Mouse (Mus musculus): ENCODE data around the gene Spata13. TPM values are rescaled to one million over a fixed set of nuclear protein-coding genes. Genes with fewer than 3 reads are reported as not detected.

The Spata13 gene
- total RNA-seq, 2 experiments from 2014 or later: 23.2 to 31.1 TPM

DNA sequence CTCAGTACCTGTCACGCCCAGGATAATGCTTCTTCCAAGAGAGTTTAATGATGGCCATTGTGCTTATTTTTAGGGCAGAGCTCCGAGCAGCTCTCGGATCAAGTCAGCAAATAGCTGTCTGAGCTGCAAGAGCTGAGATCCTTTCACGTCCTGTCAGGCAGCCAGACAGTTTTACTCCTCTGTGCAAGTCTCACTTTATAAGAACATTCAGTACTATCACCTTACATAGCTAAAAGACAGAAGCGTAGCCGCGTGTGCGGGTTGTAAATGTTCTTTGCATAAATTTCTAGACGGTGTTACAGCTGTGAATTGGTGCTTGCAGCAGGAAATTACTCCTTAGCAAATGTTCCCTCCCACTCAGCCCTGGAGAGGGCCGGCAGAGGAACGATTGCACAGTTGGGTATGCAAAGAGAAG, 59.3 kb downstream of the Spata13 start:
- H3K4me3 ChIP-seq: no peak overlapping the region; the same call in 1 of the 2 replicates
- peak overlapping the region; percentile 53 for H3K27ac ChIP-seq
- DNase-seq (ENCODE audit: low spot score in 2 of 2): no peak
- no peak for TF ChIP-seq CTCF (conservative IDR thresholded peaks at IDR 0.05)

DNA sequence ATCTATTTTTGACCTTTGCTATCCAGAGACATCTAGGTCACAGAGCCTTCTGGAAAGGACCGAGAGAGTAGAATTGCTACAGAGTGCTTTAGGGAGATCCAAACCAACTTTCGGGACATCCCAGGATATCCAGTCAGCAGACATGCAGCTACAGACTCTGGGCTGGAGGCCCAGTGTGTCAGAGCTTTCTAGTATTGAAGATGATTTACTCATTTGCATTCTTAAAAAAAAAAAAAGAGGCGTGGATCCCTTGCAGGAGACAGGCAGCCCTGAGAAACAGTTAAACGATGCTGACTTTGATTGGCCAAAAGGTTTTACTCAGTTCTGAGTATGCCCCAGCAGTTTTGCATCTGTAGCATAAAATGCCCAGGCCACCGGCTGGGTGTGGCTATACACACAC, 59.9 kb downstream of the Spata13 start:
- TF ChIP-seq CTCF (conservative IDR thresholded peaks at IDR 0.05): no peak
- H3K27ac ChIP-seq: no peak overlapping the region
- DNase-seq (ENCODE audit: low spot score in 2 of 2): no peak
- H3K4me3 ChIP-seq: no peak overlapping the region

DNA sequence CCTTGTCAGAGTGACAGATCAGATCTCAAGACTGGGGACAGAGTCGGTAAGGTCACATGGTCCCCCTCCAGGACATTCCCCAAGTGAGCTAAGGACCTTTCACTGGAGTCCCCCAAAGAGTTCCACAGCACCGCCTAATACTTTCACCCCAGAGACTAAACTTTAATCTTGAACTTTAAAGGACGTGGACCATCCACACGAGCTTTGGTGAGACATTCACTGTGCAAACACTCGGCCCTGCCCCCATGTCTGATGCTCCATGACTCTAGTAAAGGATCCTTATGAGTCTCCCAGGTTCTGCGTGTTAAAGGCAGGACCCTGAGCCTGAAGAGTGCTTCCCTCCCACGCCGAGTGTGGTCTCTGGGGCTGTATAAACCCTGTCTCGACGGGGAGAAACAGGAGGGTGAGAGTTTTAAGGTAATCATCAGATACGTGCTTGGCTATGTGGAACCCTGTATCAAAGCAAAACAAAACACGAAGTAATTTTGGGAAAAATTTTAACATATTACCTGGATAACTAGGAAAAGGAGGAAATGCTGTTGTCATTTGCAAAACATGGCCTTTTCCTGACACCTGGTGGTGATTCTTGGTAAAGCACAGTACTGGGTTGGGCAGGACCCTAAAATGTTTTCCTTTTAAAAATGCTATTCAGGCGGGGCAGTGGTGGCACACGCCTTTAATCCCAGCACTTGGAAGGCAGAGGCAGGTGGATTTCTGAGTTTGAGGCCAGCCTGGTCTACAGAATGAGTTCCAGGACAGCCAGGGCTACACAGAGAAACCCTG, 60.6 kb downstream of the Spata13 start:
- peak; percentile 87 for TF ChIP-seq CTCF (conservative IDR thresholded peaks at IDR 0.05)
- DNase-seq (ENCODE audit: low spot score in 2 of 2): peak; percentile 42 to 85
- no peak overlapping the region for H3K4me3 ChIP-seq
- 0 out of 2 replicates have a peak overlapping the region, but pooled peaks have one; percentile 16 for H3K27ac ChIP-seq

DNA sequence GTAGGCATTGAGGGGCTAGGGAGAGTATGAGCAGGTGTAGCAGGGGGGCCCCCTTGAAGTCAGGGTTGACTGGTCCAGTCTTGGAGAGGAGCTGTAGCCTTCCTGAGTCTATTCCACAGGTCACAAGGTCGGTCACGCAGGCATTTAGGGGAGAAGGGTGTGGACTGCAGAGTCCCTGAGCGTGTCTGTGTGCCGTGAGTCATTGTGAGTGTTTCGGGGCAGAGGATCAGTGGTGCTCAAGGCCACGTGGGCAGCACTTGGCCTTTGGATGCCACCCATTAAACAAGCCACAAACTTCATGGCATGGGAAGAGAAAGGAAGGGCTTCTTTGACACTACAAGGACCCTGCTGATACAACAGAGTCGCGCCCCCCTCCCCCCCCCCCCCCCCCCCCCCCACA, 63.5 kb downstream of the Spata13 start:
- DNase-seq (ENCODE audit: low spot score in 2 of 2): no peak
- no peak for TF ChIP-seq CTCF (conservative IDR thresholded peaks at IDR 0.05)
- H3K27ac ChIP-seq: no peak overlapping the region
- no peak overlapping the region for H3K4me3 ChIP-seq

DNA sequence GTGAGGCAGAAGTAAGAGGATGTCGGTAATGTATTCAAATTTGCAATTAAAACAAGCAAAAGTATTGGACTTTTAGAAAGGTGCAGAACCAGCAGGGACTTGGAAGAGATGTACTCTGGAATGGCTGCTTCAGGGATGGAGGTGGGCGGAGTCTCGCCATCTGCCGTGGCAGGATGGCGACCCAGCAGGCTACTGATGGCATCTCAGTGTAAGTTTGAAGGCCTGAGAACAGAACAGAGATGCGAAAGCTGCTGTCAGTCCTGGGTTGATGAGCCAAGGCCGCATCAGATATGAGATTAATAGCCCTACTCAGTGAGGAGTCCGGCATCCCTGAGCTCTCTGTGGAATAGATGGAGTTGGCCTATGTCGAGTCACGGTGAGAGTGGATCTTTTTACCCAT, 65.2 kb downstream of the Spata13 start:
- no peak for TF ChIP-seq CTCF (conservative IDR thresholded peaks at IDR 0.05)
- DNase-seq (ENCODE audit: low spot score in 2 of 2): peak in 1 of 2 experiments; percentile 45
- peak overlapping the region; percentile 36 for H3K27ac ChIP-seq
- no peak overlapping the region for H3K4me3 ChIP-seq

DNA sequence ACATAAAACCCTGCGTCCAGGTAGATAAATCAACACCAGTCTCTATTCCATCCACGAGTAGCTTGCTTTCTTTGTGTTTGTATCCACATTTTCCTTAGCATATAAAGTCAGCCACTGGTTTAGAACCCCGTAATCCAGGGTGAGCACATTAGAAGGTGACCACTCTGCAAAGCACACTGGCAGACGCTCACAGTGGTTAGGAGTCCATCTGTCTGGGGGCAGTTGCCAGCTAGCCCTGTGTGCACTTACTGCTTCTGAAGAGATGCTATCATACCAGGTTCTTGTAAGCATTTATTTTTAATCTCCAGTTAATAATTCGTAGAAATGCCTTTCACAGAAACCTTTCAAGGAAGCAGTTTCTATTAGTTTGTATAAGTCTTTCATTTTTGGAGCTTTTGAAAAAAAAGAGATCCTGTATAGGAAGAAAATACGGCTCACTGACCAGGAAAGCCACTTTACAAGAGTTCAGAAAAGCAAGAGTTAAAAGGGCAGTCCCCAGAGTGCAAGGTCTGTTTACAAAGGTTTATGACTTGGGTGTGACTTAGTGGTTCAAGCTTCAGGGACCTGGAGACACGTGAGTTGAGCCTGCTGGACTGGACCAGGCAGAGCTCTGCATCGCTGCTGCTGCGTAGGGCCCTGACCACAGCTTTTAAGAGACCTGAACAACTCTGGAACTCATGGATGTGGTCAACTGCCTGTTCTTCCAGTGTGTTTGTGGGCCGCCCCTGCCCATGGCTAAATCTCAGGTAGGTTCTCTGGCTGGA, 68.8 kb downstream of the Spata13 start:
- Histone ChIP-seq H3K4me3 (no peak overlapping the region), H3K27ac (no peak overlapping the region)
- no peak for DNase-seq (ENCODE audit: low spot score in 2 of 2)
- no peak for TF ChIP-seq CTCF (conservative IDR thresholded peaks at IDR 0.05)

DNA sequence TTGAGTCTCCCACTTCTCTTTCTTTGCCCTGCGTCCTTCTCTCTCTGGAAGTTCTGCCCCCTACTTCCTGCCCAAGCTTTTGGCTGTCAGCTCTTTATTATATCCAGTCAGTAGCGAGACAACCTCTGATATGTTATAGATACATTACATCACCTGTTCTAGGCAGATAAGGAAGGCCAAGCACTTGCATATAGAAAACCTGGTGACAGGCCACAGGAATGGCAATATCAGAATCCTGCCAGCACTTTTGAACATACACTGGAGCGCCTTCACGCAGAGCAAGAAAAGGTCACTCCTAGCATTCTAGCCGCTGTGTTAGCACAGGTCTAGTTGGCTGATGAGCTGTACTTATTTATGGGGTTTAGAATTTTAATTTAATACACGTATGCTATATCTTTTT, 70.7 kb downstream of the Spata13 start:
- Histone ChIP-seq H3K27ac (peak overlapping the region; percentile 53), H3K4me3 (no peak overlapping the region)
- no peak for DNase-seq (ENCODE audit: low spot score in 2 of 2)
- TF ChIP-seq CTCF (conservative IDR thresholded peaks at IDR 0.05): no peak

DNA sequence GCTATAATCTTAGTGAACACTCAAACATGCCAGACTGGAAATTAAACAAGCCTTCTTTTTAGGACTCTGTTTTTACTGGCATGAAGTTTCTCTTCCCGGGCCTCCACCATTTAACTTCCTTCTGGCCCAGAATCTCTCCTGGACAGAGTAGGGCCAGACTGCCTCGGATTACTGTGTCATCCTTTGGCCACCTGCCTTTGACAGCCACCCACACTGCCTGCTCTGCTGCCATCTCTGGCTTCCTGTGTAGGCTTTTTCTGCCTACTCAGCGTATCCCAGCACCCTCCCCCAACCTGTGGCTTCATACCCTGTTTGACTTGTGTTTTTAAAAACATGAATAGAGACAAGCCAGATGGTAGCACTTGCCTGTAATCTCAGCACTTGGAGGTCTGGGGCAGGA, 71.2 kb downstream of the Spata13 start:
- DNase-seq (ENCODE audit: low spot score in 2 of 2): peak; percentile 65
- no peak for TF ChIP-seq CTCF (conservative IDR thresholded peaks at IDR 0.05)
- Histone ChIP-seq H3K27ac (peak overlapping the region; percentile 60), H3K4me3 (no peak overlapping the region)

DNA sequence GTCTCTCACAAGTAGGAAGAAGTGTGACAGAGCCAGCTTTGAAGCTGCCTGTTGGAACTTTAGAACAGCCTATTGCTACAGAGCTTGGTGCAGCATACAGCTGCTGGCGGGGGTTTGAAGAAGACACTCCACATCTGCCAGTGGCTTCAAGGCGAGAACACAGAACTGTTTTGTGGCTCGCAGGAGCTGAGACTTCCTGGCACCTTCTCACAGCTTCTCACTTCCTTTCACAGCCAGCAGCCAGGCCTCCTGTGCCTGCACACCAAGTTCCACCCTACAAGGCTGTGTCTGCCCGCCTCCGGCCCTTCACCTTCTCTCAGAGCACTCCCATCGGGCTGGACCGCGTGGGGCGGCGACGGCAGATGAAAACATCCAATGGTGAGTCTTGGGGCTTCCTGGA, 75.4 kb downstream of the Spata13 start:
- Histone ChIP-seq H3K4me3 (no peak overlapping the region), H3K27ac (no peak overlapping the region)
- DNase-seq (ENCODE audit: low spot score in 2 of 2): no peak
- TF ChIP-seq CTCF (conservative IDR thresholded peaks at IDR 0.05): no peak

DNA sequence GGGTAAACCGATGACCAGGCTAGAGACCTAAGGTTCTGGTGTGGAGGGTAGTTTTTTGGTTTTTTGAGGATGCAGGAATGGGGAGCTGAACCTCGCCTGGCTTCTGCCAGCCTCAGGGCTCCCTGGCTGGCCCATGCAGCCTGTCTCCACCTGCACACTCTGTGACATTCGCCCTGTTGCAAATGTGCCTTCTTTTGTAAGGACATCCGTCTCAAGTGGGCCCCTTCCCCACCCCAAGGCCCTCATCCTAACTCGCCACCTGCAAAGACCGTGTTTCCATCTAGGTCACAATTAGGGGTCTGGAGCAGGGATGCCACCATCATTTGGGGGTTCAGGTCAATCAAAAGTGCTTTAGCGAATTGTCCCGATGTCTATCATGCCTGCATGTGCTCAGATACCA, 75.9 kb downstream of the Spata13 start:
- Histone ChIP-seq H3K4me3 (no peak overlapping the region), H3K27ac (no peak overlapping the region)
- TF ChIP-seq CTCF (conservative IDR thresholded peaks at IDR 0.05): no peak
- no peak for DNase-seq (ENCODE audit: low spot score in 2 of 2)

DNA sequence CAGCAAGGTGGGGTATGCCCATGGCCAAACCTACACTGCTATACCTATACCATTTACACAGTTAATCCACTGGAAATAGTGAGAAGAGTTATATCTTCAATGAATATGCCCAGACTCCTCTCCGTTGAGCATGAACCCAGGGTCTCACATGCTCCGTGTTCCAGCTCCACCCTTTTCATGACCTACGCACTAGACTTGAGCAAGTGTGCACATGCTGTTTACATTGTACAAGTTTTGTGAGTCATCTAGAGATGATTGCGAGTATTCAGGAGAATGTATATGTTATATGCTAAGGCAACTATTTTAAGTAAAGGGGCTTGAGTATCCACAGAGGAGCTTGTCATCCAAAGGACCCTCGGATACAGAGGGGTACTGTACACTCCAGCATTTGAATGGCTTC, 77.4 kb downstream of the Spata13 start:
- no peak for TF ChIP-seq CTCF (conservative IDR thresholded peaks at IDR 0.05)
- DNase-seq (ENCODE audit: low spot score in 2 of 2): no peak
- no peak overlapping the region for H3K4me3 ChIP-seq
- no peak overlapping the region for H3K27ac ChIP-seq

DNA sequence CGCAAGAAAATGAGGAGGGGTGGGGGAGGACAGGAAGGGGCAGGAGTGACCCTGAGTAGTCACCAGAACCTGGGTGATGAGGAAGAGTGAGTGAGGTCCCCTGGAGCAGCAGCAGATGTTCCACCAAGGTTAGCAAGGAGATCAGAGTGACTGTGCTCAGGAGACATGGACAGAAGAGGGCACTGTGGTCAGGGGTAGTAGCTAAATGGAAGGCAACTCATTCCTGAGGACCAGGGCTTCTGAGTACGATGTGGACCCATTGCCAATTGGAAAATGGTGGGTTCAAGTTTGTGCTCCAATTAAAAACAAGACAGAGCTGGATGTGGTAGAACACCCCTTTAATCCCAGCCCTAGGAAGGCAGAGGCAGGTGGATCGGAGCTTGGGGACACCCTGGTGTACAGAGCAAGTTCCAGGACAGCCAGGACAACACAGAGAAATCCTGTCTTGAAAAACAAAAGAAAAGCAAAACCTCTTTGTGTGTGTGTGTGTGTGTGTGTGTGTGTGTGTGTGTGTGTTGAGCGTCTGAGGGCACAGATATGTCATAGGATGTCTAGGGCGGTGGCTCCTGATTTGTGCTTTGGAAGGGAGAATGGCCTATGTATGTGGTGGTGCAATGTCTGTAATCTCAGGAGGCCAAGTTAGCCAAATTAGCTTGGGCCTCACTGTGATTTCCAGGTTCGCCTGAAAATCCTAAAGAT, 77.9 kb downstream of the Spata13 start:
- Histone ChIP-seq H3K4me3 (no peak overlapping the region), H3K27ac (no peak overlapping the region)
- peak; percentile 69 for TF ChIP-seq CTCF (conservative IDR thresholded peaks at IDR 0.05)
- DNase-seq (ENCODE audit: low spot score in 2 of 2): no peak

DNA sequence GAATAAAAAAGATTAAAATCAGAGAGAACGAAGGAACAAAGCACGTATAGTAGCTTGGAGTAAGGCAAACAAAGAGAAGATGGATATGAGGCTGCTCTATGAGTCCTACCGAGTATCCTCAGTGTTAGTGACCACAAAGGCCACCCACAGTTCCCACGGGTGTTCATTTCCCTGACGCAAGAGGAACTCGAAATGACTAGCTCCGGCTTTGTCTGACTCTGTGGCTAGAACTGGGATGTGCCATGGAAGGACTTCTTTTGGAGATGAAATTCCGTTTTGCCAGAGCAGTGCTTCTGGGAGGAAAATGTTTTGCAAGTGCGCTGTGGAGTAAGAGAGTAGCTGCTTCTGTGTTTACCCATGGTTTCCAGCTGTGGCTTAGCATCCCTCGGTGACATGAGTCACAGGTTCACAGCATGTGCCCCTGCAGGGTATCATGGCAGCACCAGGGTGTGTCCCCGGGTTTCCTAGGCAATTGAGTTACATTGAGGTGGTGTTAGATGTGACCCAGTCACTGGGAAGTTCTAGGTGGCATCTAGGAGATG, 78.6 kb downstream of the Spata13 start:
- DNase-seq (ENCODE audit: low spot score in 2 of 2): no peak

More for the DNA sequence above, 78.6 kb downstream of the Spata13 start:
- Histone ChIP-seq H3K27ac (no peak overlapping the region), H3K4me3 (no peak overlapping the region)
- no peak for TF ChIP-seq CTCF (conservative IDR thresholded peaks at IDR 0.05)

Measured in layer of hippocampus, adult 2 months (tissue).